Mouse (Mus musculus) liver, postnatal 0 days (tissue): ENCODE results near the gene 2210407C18Rik. TPM values are rescaled to one million over a fixed set of nuclear protein-coding genes. Genes with fewer than 3 reads are reported as not detected.

ENCODE experiments used
- ATAC-seq: fragments of 200-750 bp; cut with Nextera tagmentation; 2 replicates; pipeline ENCODE4 v1.8.0; 2017; ENCODE audit warnings: mild to moderate bottlenecking, moderate library complexity
- DNase-seq: peaks from one replicate; pipeline ENCODE4 v3.0.0-alpha.2; 2016
- H3K27ac ChIP-seq: fragments of 300-500 bp; sonication (generic); 2 replicates; pipeline ENCODE4 v1.5.1; 2014; ENCODE audit warnings: antibody characterized with exemption, moderate library complexity, mild to moderate bottlenecking, low read depth
- H3K27me3 ChIP-seq: fragments of 300-500 bp; sonication (generic); 2 replicates; pipeline ENCODE4 v1.6.1; 2014; ENCODE audit warnings: low read length, control low read depth, mixed read lengths; ENCODE audit not compliant: insufficient read depth
- H3K36me3 ChIP-seq: fragments of 300-500 bp; sonication (generic); replicated peaks from 2 replicates; pipeline ENCODE4 v1.6.1; 2014; ENCODE audit warnings: mild to moderate bottlenecking, control low read depth, low read length, moderate library complexity, mixed read lengths; ENCODE audit not compliant: insufficient read depth
- H3K4me1 ChIP-seq: fragments of 300-500 bp; sonication (generic); 2 replicates; pipeline ENCODE4 v1.6.1; 2014; ENCODE audit warnings: antibody characterized with exemption, mild to moderate bottlenecking, control low read depth; ENCODE audit not compliant: insufficient read depth
- H3K4me2 ChIP-seq: fragments of 300-500 bp; sonication (generic); 2 replicates; pipeline ENCODE4 v1.6.1; 2014; ENCODE audit warnings: low read depth, mild to moderate bottlenecking, low read length, moderate library complexity, mixed read lengths
- H3K4me3 ChIP-seq: fragments of 300-500 bp; sonication (generic); 2 replicates; pipeline ENCODE4 v1.5.1; 2014; ENCODE audit warnings: low read depth, low read length
- H3K9ac ChIP-seq: fragments of 300-500 bp; sonication (generic); replicated peaks from 2 replicates; pipeline ENCODE4 v1.6.1; 2014; ENCODE audit warnings: mild to moderate bottlenecking, moderate library complexity
- H3K9me3 ChIP-seq: fragments of 300-500 bp; sonication (generic); 2 replicates; pipeline ENCODE4 v1.6.1; 2016; ENCODE audit warnings: mild to moderate bottlenecking, control low read depth, low read length, mixed read lengths
- CTCF ChIP-seq: sonication (generic); IDR thresholded peaks from 2 replicates; pipeline ENCODE4 v1.5.1; 2016; ENCODE audit warnings: antibody characterized with exemption, low read depth
- EP300 ChIP-seq: IDR thresholded peaks from 2 replicates; pipeline ENCODE4 v1.6.1; 2016; ENCODE audit warnings: antibody characterized with exemption, low read depth, mild to moderate bottlenecking
- whole genome bisulfite sequencing: fragments of 180-500 bp; shearing (Covaris S2); extraction: QIAGEN DNeasy Blood & Tissue Kit; methylation state at CpG from one replicate; pipeline ENCODE4 v1.1.7; 2014; ENCODE audit not compliant: insufficient replicate concordance; 5-methylcytosine and 5-hydroxymethylcytosine counted together
- polyA plus RNA-seq: library from polyadenylated mRNA; unstranded; fragments of >200 nt; fragmentation: Nextera tagmentation; extraction: Ambion mirVana; gene quantifications from 2 replicates; pipeline ENCODE4 v1.2.1, GENCODE M21; 2015

2210407C18Rik gene
- polyA plus RNA-seq, 1 experiment from 2014 or later: not detected

DNA sequence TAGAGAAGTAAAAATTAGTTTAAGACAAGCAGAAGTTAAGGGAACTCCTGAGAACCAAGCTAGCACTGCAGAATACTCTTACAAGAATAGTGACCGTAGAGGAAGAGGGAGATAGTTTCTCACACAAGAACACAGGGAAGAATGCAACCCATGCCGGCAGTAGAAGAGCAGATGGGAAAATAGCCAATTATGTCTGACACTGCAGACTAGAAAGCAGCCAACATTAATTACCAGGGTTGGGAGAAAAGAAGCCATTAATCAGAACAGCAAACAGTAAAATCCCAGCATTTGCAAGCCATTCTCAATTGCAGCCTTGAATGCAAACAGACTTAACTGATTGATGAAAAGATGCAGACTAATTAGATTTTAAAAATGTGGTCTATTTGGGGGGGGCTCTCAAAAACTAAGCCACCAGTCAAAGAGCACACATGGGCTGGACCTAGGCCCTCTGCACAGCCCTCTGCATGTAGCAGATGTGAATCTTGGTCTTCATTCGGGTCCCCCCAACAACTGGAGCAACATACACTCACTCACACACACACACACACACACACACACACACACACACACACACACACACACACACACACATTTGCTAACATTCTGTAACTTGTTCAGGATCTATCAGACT lies 27.1 kb downstream of the 2210407C18Rik start:
- Histone ChIP-seq H3K4me3 (no peak overlapping the region), H3K27ac (no peak overlapping the region), H3K4me2 (no peak overlapping the region), H3K9me3 (no peaks in the 10 kb centered on the region), H3K27me3 (no peaks in the 10 kb centered on the region), H3K36me3 (no peaks in the 10 kb centered on the region), H3K4me1 (peaks cover 6% of the 10 kb centered on the region), H3K9ac (no peak overlapping the region)
- 60% methylated on average over 3 of the region's 3 CpGs for WGBS
- ATAC-seq (no peak), DNase-seq (no peak)
- TF ChIP-seq EP300: no peak
- no peak for TF ChIP-seq CTCF

DNA sequence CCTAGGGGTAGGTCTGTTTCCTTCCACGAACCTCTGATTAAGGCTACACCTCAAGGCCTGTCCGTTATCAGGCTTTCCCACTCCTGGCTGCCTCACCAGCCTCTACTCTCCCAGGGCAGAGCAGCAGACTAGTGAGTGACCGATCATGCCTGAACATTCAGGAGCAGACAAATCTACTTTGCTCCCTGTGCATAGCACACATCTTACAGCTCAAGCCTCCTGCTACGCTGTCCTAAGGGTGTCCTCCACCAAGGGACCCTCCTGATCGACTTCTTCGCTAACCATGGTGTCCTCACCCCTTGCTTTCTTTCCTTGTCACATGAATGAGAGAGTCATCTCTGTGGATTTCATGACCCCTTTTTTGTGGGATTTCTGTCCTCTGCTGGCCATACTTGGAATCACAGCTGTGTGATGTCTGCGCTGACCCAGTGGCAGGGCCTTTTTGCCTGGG lies 28.0 kb downstream of the 2210407C18Rik start:
- 50% methylated on average over 7 of the region's 7 CpGs for WGBS
- Histone ChIP-seq H3K27ac (peak overlapping the region; percentile 58), H3K27me3 (no peaks in the 10 kb centered on the region), H3K4me1 (peaks cover 6% of the 10 kb centered on the region), H3K36me3 (no peaks in the 10 kb centered on the region), H3K9me3 (no peaks in the 10 kb centered on the region), H3K4me3 (no peak overlapping the region), H3K4me2 (peak overlapping the region; percentile 45), H3K9ac (no peak overlapping the region)
- TF ChIP-seq CTCF: peak; percentile 87
- TF ChIP-seq EP300: peak; percentile 84
- ATAC-seq: peak; percentile 100
- peak; percentile 49 for DNase-seq

DNA sequence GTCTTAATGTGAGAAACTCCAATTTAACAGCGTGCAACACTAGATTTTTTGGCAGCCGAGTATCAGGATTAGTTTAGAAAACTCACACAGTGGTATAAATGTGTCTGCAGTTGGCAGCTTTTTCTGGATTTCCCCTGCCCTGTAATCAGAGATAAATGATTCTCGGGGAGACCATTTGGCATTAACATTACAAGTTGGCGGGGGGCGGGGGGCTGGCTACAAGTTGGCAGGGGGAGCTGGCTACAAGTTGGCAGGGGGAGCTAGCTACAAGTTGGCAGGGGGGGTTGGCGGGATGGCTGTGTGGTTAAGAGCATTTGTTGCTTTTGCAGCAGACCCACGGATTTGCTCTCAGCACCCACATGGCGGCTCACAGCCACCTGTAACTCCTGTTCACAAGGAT lies 37.2 kb downstream of the 2210407C18Rik start:
- ATAC-seq (no peak), DNase-seq (no peak)
- Histone ChIP-seq H3K9ac (no peak overlapping the region), H3K4me2 (no peak overlapping the region), H3K4me1 (no peaks in the 10 kb centered on the region), H3K9me3 (no peaks in the 10 kb centered on the region), H3K27me3 (no peaks in the 10 kb centered on the region), H3K36me3 (no peaks in the 10 kb centered on the region), H3K4me3 (no peak overlapping the region), H3K27ac (no peak overlapping the region)
- TF ChIP-seq EP300 (no peak), CTCF (no peak)
- 72% methylated on average over 8 of the region's 8 CpGs for WGBS

DNA sequence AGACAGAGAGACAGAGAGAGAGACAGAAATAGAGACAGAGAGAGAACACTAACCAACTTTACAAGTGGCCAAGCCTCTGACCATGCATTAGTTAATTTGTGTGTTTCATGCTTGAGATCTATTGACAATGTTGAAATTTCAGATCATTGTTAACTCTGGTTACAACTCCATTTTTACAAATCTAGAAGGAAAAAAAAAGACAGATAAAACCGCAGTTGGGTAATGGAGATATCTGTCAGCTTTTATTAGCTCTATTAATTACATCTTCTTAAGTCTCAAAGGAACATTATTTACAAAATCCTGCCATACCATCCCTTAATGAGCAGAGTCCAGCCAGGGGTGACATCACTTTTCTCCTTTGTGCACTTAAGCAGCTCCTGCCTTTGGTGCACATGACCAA lies 38.4 kb downstream of the 2210407C18Rik start, which contains the start of gene Olfr325:
Gene Olfr325, plus strand, starts transcription at position 301 of the 400 bp plus-strand sequence.
- no peaks in the 10 kb centered on the region for H3K9me3 ChIP-seq
- TF ChIP-seq CTCF (no peak), EP300 (no peak)
- H3K27ac ChIP-seq: no peak within 1 kb of the TSS

DNA sequence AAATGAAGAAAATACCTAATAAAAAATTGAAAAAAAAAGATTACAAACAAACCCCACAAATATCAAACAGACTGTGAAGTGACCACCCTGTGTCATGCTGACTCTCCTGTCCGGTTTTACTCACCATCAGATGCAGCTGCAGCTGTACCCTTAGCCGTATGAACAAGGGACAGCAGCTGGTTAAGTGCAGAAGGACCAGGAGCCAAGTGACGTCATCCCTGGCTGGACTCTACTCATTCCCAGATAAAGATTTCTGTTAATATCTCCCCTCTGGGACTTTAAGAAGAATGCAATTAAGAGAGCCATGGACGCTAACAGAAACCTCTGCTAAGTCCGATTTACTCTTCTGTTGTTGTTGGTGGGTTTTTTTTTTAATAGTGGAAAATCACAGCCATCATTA lies 45.5 kb downstream of the 2210407C18Rik start, which contains the start of gene Olfr224:
Gene Olfr224, minus strand, starts transcription at position 149 of the 400 bp plus-strand sequence.
- no peak within 1 kb of the TSS for H3K4me2 ChIP-seq
- no peaks in the 10 kb centered on the region for H3K4me1 ChIP-seq
- no peak within 1 kb of the TSS for H3K9ac ChIP-seq
- 70% methylated on average over 5 of the region's 5 CpGs for WGBS
- TF ChIP-seq CTCF (no peak), EP300 (no peak)
- no peaks in the 10 kb centered on the region for H3K36me3 ChIP-seq
- DNase-seq (no peak), ATAC-seq (no peak)
- H3K27ac ChIP-seq: no peak within 1 kb of the TSS
- H3K9me3 ChIP-seq: no peaks in the 10 kb centered on the region
- H3K27me3 ChIP-seq: no peaks in the 10 kb centered on the region
- H3K4me3 ChIP-seq: no peak within 1 kb of the TSS

More for the DNA sequence above, 38.4 kb downstream of the 2210407C18Rik start, which contains the start of gene Olfr325:
- no peak within 1 kb of the TSS for H3K4me3 ChIP-seq
- ATAC-seq (no peak), DNase-seq (no peak)
- no peaks in the 10 kb centered on the region for H3K4me1 ChIP-seq
- no peaks in the 10 kb centered on the region for H3K27me3 ChIP-seq
- H3K4me2 ChIP-seq: no peak within 1 kb of the TSS
- WGBS: 54% methylated on average over 1 of the region's 1 CpGs
- no peaks in the 10 kb centered on the region for H3K36me3 ChIP-seq
- H3K9ac ChIP-seq: no peak within 1 kb of the TSS

Other genes starting within 250 kb of the 2210407C18Rik start
- not detected in 2 replicates for gene Lypd8, start 237.0 kb downstream of the 2210407C18Rik start, polyA plus RNA-seq
- not detected in 2 replicates for gene 1810065E05Rik, start 195.0 kb downstream of the 2210407C18Rik start, polyA plus RNA-seq
- gene Gm12253, start 183.5 kb downstream of the 2210407C18Rik start, polyA plus RNA-seq: not detected in 2 replicates
- gene Lypd9, start 163.2 kb downstream of the 2210407C18Rik start, polyA plus RNA-seq: not detected in 2 replicates
- not detected in 2 replicates for gene Olfr30, start 153.8 kb downstream of the 2210407C18Rik start, polyA plus RNA-seq
- gene Olfr332, start 123.5 kb downstream of the 2210407C18Rik start, polyA plus RNA-seq: not detected in 2 replicates
- not detected in 2 replicates for gene Olfr331, start 113.5 kb downstream of the 2210407C18Rik start, polyA plus RNA-seq
- gene Olfr330, start 81.2 kb downstream of the 2210407C18Rik start, polyA plus RNA-seq: not detected in 2 replicates
- not detected in 2 replicates for gene Olfr329-ps, start 69.7 kb downstream of the 2210407C18Rik start, polyA plus RNA-seq
- not detected in 2 replicates for gene Olfr328, start 60.4 kb downstream of the 2210407C18Rik start, polyA plus RNA-seq
- gene Olfr224, start 45.5 kb downstream of the 2210407C18Rik start, polyA plus RNA-seq: not detected in 2 replicates
- not detected in 2 replicates for gene Olfr325, start 38.3 kb downstream of the 2210407C18Rik start, polyA plus RNA-seq
- not detected in 2 replicates for gene Olfr324, start 21.0 kb downstream of the 2210407C18Rik start, polyA plus RNA-seq
- gene Olfr323, start 14.4 kb upstream of the 2210407C18Rik start, polyA plus RNA-seq: not detected in 2 replicates
- 5.8 and 5.9 TPM in 2 replicates for gene Trim58, start 24.4 kb upstream of the 2210407C18Rik start, polyA plus RNA-seq
- gene Olfr322, start 42.7 kb upstream of the 2210407C18Rik start, polyA plus RNA-seq: 0.06 TPM in 1 of 2 replicates, not detected in the other
- gene Olfr320, start 65.0 kb upstream of the 2210407C18Rik start, polyA plus RNA-seq: not detected in 2 replicates
- gene Olfr319, start 83.1 kb upstream of the 2210407C18Rik start, polyA plus RNA-seq: not detected in 2 replicates
- not detected in 2 replicates for gene Olfr318, start 107.9 kb upstream of the 2210407C18Rik start, polyA plus RNA-seq
- not detected in 2 replicates for gene Olfr317, start 123.1 kb upstream of the 2210407C18Rik start, polyA plus RNA-seq
- gene Olfr316, start 136.7 kb upstream of the 2210407C18Rik start, polyA plus RNA-seq: not detected in 2 replicates
- gene Olfr315, start 157.1 kb upstream of the 2210407C18Rik start, polyA plus RNA-seq: not detected in 2 replicates
- not detected in 2 replicates for gene Olfr314, start 166.9 kb upstream of the 2210407C18Rik start, polyA plus RNA-seq
- gene Fam183b, start 185.9 kb upstream of the 2210407C18Rik start, polyA plus RNA-seq: 0.25 TPM in 1 of 2 replicates, not detected in the other
- not detected in 2 replicates for gene Olfr313, start 198.9 kb upstream of the 2210407C18Rik start, polyA plus RNA-seq
- not detected in 2 replicates for gene Olfr312, start 213.2 kb upstream of the 2210407C18Rik start, polyA plus RNA-seq
- not detected in 2 replicates for gene Olfr311, start 223.2 kb upstream of the 2210407C18Rik start, polyA plus RNA-seq
- gene Gm12258, start 231.1 kb upstream of the 2210407C18Rik start, polyA plus RNA-seq: 0.85 and 1.3 TPM in 2 replicates